Mouse (Mus musculus): ENCODE measurements around the gene Tmem201. TPM values are rescaled to one million over a fixed set of nuclear protein-coding genes. Genes with fewer than 3 reads are reported as not detected.

Gene Tmem201
- polyA plus RNA-seq, 1 experiment: 8.2 TPM

DNA sequence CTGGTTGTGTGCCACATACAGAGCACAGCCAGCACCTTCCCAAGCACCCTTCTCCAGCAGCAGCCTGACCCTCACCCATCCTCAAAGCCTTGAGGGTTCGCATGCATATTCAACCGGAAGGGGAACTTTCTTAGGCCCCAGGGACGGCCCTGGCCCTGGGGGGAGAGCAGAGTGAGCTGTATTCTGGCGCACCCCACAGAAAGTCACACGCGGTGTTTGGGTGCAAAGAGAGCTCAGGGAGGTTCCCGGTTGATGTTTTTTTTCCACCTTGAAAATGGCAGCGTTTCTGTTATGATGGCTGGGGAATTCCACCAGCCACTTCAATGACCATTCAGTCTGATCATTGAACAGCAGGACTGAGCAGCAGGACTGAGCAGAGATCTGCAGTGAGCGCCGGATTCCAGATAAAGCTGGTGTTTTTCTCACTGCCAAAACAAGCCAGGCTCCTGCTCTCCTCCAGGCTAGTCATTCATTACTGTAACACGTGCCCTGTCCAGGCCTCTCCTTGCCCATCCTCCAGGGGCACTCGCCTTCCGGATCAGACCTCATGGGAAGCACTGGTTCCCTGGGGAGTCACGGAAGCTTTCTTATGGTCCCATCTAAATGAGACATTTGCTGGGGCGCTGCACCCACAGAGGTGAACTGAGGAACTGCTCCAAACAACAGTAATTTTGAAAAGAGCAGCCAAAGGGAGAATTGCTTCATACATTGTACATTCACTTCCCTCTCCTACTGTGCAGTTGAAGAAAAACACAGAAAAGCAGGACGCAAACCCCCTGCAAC, 41.5 kb downstream of the Tmem201 start:
- WGBS: 2% methylated on average over 16 of the region's 16 CpGs
- H3K4me1 ChIP-seq (ENCODE audit: control insufficient read depth, insufficient read depth, low read length): peaks cover 3% of the 10 kb centered on the region
- peak overlapping the region; percentile 80 for H3K4me3 ChIP-seq (replicated peaks; ENCODE audit: control insufficient read depth, low read depth, low read length)
- H3K27ac ChIP-seq (ENCODE audit: control insufficient read depth, insufficient read depth, low read depth, low read length, poor library complexity): peak overlapping the region; percentile 92
- TF ChIP-seq POLR2A (IDR thresholded peaks at IDR 0.05; ENCODE audit: borderline replicate concordance, control insufficient read depth, low read depth, low read length): no peak
- TF ChIP-seq CTCF (IDR thresholded peaks at IDR 0.05; ENCODE audit: control insufficient read depth, insufficient read depth, low read length): 0 out of 2 replicates have a peak, but pooled peaks have one; percentile 18

- Histone ChIP-seq H3K4me1 (ENCODE audit: control insufficient read depth, insufficient read depth, low read length) (no peaks in the 10 kb centered on the region; the same call in 1 of the 2 replicates), H3K4me3 (replicated peaks; ENCODE audit: control insufficient read depth, low read depth, low read length) (no peak overlapping the region), H3K27ac (ENCODE audit: control insufficient read depth, insufficient read depth, low read depth, low read length, poor library complexity) (no peak overlapping the region)
- 77% methylated on average over 8 of the region's 8 CpGs for WGBS
- TF ChIP-seq POLR2A (IDR thresholded peaks at IDR 0.05; ENCODE audit: borderline replicate concordance, control insufficient read depth, low read depth, low read length) (no peak), CTCF (IDR thresholded peaks at IDR 0.05; ENCODE audit: control insufficient read depth, insufficient read depth, low read length) (no peak)
These were observed 46.5 kb downstream of the Tmem201 start for GRCm38 (mm10) chr4:149691368-149691767.

GRCm38 (mm10) chr4:149690828-149691280, 47.0 kb downstream of the Tmem201 start:
- WGBS: 63% methylated on average over 8 of the region's 8 CpGs
- no peaks in the 10 kb centered on the region; the same call in 1 of the 2 replicates for H3K4me1 ChIP-seq (ENCODE audit: control insufficient read depth, insufficient read depth, low read length)
- no peak for TF ChIP-seq POLR2A (IDR thresholded peaks at IDR 0.05; ENCODE audit: borderline replicate concordance, control insufficient read depth, low read depth, low read length)
- TF ChIP-seq CTCF (IDR thresholded peaks at IDR 0.05; ENCODE audit: control insufficient read depth, insufficient read depth, low read length): no peak
- no peak overlapping the region for H3K4me3 ChIP-seq (replicated peaks; ENCODE audit: control insufficient read depth, low read depth, low read length)
- H3K27ac ChIP-seq (ENCODE audit: control insufficient read depth, insufficient read depth, low read depth, low read length, poor library complexity): no peak overlapping the region

DNA sequence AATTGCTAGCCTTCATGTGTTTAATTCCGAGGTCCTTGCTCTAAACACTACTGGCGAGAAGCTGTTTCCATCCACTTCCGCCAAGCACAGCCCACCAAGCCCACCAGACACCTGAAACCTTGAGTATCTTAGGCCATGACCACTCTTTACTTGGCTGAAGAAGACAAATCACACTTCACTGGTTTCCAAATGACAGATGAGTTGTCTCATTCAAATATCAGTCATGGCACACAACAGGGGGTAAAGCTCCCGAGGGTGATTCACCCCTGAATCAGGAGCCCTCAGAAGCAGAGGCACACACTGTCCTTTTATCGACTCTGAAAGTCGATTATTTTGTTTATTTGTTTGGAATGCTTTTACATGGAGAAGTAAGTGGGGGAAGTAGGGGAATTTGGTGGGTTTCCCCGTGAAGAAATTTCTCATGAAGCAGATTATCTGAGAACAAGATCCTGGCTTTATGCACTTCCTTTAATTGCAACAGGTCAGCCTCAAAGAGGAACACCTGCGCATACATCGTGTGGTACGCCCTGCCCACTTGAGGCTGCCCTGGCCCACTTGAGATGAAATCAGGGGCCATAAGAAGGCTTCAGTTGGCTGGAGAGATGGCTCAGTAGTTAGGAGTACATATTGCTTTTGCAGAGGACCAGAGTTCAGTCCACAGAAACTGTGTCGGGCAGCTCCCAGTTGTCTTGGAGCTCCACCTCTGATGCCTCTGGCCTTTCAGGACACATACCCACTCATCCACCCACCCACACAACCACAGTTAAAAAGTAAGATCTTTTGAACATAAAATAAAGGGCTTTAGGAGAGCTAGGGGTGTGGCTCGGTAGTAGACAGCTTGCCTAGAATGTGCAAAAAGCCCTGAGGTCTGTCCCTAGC, 47.8 kb downstream of the Tmem201 start:
- H3K4me3 ChIP-seq (replicated peaks; ENCODE audit: control insufficient read depth, low read depth, low read length): no peak overlapping the region
- no peak for TF ChIP-seq POLR2A (IDR thresholded peaks at IDR 0.05; ENCODE audit: borderline replicate concordance, control insufficient read depth, low read depth, low read length)
- no peaks in the 10 kb centered on the region; the same call in 1 of the 2 replicates for H3K4me1 ChIP-seq (ENCODE audit: control insufficient read depth, insufficient read depth, low read length)
- 46% methylated on average over 12 of the region's 12 CpGs for WGBS
- no peak overlapping the region for H3K27ac ChIP-seq (ENCODE audit: control insufficient read depth, insufficient read depth, low read depth, low read length, poor library complexity)

DNA sequence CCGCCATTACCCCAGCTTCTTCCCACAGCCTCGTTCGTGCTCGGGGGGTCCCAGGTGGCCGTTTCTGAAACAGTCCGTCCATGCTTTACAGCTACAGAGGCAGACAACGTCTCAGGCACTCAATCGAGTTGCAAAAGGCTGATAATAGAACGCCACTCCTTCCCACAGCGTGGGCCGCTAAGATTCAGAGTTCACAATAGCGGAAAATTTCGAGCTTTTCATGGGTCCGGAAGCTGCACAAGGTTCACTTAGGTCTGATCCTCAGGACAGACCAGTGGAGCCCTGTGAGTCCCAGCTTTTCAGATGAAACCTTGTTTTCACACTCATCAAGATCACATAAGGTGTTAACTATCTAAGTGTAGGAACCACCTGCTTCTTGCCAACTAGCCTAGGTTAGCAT, 49.0 kb downstream of the Tmem201 start:
- 89% methylated on average over 14 of the region's 14 CpGs for WGBS
- Histone ChIP-seq H3K4me1 (ENCODE audit: control insufficient read depth, insufficient read depth, low read length) (no peaks in the 10 kb centered on the region; the same call in 1 of the 2 replicates), H3K4me3 (replicated peaks; ENCODE audit: control insufficient read depth, low read depth, low read length) (no peak overlapping the region), H3K27ac (ENCODE audit: control insufficient read depth, insufficient read depth, low read depth, low read length, poor library complexity) (no peak overlapping the region)
- no peak for TF ChIP-seq POLR2A (IDR thresholded peaks at IDR 0.05; ENCODE audit: borderline replicate concordance, control insufficient read depth, low read depth, low read length)
- no peak for TF ChIP-seq CTCF (IDR thresholded peaks at IDR 0.05; ENCODE audit: control insufficient read depth, insufficient read depth, low read length)

DNA sequence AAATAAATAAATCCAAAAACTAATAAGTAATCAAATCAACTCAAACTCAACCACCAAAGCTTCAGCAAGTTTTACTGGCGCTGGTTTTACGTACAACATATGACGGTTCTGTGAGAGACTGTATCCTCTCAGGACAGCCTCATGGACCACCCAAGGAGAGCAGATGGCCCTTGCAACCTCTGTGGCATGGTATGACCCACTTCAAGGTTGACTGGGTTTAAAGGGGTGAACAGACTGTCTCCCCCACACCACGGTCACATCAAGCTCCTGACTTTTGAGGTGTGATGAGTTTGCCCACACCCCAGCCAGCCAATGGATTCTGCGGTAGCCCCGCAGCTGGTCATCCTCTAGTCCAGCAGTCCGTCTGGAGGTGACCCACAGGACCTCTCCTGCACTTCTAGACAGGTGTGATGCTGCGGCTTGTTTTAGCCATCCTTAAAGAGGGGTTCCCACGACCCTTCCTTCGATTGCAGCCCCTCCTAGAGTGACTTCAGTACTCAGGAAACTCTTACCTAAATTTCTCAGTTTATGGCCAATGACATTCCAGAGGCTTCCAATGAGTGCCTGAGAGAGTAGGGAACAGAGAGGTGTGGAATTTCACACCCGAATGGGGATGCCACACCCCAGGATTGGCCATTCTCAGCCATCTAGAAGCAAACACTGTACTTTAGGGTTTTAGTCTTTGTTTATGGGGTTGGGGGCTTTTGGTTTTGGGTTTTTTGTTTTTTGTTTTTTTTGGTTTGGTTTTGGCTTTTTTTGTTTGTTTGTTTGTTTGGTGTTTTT, 52.8 kb downstream of the Tmem201 start:
- TF ChIP-seq CTCF (IDR thresholded peaks at IDR 0.05; ENCODE audit: control insufficient read depth, insufficient read depth, low read length): no peak
- no peak for TF ChIP-seq POLR2A (IDR thresholded peaks at IDR 0.05; ENCODE audit: borderline replicate concordance, control insufficient read depth, low read depth, low read length)
- WGBS: 81% methylated on average over 11 of the region's 11 CpGs
- Histone ChIP-seq H3K27ac (ENCODE audit: control insufficient read depth, insufficient read depth, low read depth, low read length, poor library complexity) (no peak overlapping the region), H3K4me1 (ENCODE audit: control insufficient read depth, insufficient read depth, low read length) (no peaks in the 10 kb centered on the region; the same call in 1 of the 2 replicates), H3K4me3 (replicated peaks; ENCODE audit: control insufficient read depth, low read depth, low read length) (no peak overlapping the region)

DNA sequence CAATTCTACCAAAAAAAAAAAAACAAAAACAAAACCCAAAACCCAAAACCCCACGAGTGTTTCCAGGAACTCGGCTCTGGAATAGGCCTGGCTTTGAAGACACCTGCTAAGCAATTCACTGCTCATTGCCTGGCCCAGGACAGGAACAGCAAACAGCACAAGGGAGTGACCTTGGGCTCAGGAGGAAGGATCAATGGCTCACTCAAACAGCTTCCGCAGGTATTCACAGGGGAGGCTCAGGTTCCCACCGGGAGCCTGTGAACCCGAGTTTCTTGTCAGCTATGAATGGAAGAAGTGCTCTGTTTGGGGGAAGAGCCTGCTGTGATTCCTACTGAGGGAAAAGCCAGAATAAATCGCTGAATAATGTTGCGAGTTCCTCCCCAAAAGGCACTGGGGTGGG, 54.0 kb downstream of the Tmem201 start:
- TF ChIP-seq CTCF (IDR thresholded peaks at IDR 0.05; ENCODE audit: control insufficient read depth, insufficient read depth, low read length): no peak
- TF ChIP-seq POLR2A (IDR thresholded peaks at IDR 0.05; ENCODE audit: borderline replicate concordance, control insufficient read depth, low read depth, low read length): no peak
- 70% methylated on average over 7 of the region's 7 CpGs for WGBS

More for the DNA sequence above, 54.0 kb downstream of the Tmem201 start:
- Histone ChIP-seq H3K4me3 (replicated peaks; ENCODE audit: control insufficient read depth, low read depth, low read length) (no peak overlapping the region), H3K4me1 (ENCODE audit: control insufficient read depth, insufficient read depth, low read length) (no peaks in the 10 kb centered on the region; the same call in 1 of the 2 replicates), H3K27ac (ENCODE audit: control insufficient read depth, insufficient read depth, low read depth, low read length, poor library complexity) (no peak overlapping the region)

All from bone marrow, adult 2 months (tissue).